Mouse (Mus musculus) heart, postnatal 36 days (tissue): ENCODE results near the gene Pkd1l3. TPM values are rescaled to one million over a fixed set of nuclear protein-coding genes. Genes with fewer than 3 reads are reported as not detected.

Experiments used
- DNase-seq, 2 experiments: peaks; one replicate each; pipeline ENCODE4 v3.0.0; 2021 to 2022
- intact Hi-C: fragments of 180-260 bp; cut with DNase I; formaldehyde crosslinking; loops from one replicate; pipeline ENCODE4 v1.15.1; 2025
- total RNA-seq, 2 experiments: library from RNA; stranded (reverse); gene quantifications; 2 replicates each; pipeline ENCODE4 v1.2.3; 2021

Gene Pkd1l3
- total RNA-seq, 2 experiments from 2014 or later, result not detected

DNA sequence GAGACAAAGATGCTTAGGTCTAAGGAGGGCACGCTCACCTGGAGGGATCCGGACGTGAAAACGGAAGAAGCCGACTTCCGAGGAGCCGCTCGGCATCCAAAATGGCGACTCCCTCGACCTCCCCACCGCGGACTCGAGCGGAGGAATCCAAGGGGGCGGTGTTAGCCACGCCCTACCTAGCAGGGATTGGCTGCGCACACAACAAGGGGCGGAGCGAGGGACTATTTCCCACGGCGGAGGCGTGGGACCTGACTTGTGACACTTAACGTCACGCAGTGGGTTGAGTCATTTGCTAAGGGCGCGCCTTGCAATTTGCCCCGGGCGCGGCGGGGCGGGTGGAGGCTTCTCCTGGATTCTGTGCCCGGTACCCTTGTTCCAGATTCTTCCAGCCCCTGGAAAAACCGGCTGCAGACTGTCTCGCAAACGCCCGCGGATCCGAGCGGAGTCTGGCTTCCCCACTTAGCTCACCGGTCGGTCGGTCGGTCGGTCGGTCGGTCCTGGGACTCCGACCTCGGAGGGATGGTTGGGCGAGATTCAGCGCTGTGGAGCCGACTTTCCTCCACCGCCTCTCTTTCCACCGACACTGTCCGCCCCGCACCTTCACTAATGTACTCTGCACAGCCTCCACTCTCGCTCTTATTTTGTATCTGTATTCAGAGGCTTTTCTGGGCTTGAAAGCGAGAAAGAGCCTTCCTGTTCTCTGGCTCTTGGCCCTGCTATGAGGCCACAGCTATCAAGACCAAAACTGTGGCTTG is 79.0 kb downstream of the Pkd1l3 start, which contains the start of gene Ist1:
TSS of gene Ist1 (minus strand) at position 115 of the 755 bp plus-strand sequence.
- peak; percentile 97 to 98 for DNase-seq

DNA sequence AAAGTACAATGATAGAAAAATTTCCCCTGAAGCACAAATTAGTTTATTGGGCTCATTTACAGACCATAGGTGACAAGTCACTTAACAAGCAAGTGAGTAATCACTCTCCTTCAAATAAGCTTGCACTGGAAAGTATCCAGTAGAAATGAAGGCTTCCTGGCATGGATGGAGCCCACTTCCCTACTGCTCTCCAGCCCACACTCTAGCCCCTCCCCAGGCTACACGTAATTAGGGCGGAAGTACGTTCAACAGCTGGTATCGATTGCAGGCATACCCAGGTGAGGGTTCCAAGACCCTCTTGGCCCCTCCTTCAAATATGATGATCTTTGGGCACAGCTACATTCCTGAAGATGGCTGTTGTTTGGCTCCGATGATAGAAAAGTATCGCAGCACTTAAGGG is 79.8 kb downstream of the Pkd1l3 start:
- intact Hi-C loops, result loop anchor here (5.0 to 10.0 kb wide), 3 partner anchors 87 to 521 kb away; partner anchors contain the start of genes Cmtr2 and Dhodh
- DNase-seq, result no peak

More for the DNA sequence above, 79.0 kb downstream of the Pkd1l3 start, which contains the start of gene Ist1:
- intact Hi-C loops, result loop anchor here (1.0 to 10.0 kb wide), 4 partner anchors 12 to 521 kb away; partner anchors contain the start of genes Cmtr2, Dhodh and Zfp821

- DNase-seq, result no peak
- intact Hi-C loops, result loop anchor here (10.0 kb wide), 1 partner anchor 517 kb away; the partner anchor contains the start of gene Cmtr2
Observed at GRCm38 (mm10) chr8:109697754-109698153, 83.4 kb downstream of the Pkd1l3 start.

DNA sequence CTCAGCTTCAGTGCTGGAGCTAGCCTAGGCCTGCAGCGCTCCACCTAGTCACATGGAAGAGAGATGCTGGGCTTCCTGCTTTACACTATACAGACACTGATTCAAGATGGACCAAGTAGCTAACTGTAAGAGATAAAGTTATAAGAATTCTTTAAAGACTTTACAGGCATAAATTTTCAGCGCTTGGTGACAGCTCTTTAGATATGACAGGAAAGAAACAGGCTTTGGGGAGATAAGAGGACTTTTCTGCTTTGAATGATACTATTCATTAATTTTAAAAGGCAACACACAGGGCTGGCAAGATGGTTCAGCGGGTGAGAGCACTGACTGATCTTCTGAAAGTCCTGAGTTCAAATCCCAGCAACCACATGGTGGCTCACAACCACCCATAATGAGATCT is 84.2 kb downstream of the Pkd1l3 start:
- DNase-seq, result no peak
- intact Hi-C loops, result loop anchor here (10.0 kb wide), 1 partner anchor 516 kb away; the partner anchor contains the start of gene Cmtr2

DNA sequence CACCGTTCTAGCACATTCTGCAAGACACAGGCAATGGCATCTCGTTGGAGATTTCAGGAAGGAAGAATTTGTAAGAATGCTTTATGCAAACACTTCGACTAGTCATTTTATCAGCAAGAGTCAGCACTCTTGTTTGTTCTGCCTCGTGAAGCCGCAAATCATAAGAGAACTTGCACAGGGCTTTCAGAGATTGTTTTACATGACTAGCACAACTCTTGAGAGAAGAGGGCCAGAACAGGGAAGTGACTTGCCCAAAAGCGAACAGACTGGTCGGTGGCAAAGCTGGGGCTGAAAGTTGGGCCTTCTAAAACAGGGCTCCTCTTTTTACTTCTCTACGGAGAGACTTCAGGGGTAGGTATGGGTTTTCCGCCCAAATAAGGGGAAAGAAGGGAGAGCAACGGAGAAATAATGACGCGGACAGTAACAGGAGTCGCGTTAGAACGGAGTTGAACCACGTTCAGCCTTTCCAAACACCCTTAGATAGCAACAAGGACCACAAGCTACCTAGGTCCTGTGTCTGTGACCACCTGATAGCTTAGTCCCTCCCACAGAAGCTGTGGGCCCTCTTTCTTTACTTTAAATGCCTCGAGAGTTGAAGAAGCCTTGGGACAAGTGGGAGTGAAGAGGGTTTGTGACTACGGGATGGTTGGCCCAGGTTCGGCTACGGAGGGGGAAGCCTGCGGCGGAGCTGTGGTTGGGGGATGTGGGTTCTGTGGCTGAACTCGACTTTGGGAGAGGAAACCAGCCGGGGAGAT is 90.4 kb downstream of the Pkd1l3 start:
- intact Hi-C loops, result loop anchor here (1.0 to 5.0 kb wide), 4 partner anchors 11 to 213 kb away; partner anchors contain the start of genes Dhodh, Ist1 and Phlpp2
- peak in 1 of 2 experiments; percentile 19 for DNase-seq

DNA sequence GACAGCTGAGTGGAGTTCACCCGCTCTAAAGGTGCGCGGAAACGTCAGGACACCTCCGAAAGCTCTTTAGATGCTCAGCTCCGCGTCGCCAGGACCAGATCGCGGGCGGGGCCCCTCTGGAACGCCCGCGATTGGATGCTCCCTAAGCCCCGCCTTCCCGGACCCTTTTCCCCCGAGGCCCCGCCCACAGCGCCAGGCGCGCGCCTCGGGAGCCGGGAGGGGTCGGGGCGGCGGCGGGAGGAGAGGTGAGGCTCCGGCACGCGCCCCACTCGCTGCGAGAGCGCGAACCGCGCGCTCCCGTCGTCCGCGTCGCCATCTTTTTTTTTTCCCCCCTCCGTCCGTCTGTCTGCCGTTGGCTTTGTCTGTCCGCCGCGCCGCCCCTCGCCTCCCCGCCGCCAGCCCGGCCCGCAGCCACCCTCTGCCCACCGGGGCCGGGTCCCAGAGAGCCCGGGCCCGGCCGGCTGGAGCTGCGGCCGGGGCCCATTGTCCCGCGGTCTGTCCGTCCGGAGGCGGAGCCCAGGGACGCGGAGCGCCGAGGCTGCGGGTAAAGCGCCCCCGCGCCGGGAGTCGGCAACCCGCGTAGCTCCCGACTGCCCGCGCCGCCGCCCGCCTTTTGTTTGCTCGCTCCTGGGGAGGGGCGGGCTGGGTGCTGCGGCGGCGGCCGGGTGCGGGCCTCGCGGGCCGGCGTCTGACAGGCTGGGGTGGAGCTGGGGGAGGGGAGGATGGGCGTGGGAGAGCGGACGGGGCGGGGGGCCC is 91.2 kb downstream of the Pkd1l3 start, which contains the start of gene Zfp821:
TSS of gene Zfp821 (plus strand) at position 227 of the 756 bp plus-strand sequence.
- intact Hi-C loops, result loop anchor here (1.0 to 5.0 kb wide), 4 partner anchors 12 to 212 kb away; partner anchors contain the start of genes Dhodh, Ist1 and Phlpp2
- peak; percentile 93 to 94 for DNase-seq

DNA sequence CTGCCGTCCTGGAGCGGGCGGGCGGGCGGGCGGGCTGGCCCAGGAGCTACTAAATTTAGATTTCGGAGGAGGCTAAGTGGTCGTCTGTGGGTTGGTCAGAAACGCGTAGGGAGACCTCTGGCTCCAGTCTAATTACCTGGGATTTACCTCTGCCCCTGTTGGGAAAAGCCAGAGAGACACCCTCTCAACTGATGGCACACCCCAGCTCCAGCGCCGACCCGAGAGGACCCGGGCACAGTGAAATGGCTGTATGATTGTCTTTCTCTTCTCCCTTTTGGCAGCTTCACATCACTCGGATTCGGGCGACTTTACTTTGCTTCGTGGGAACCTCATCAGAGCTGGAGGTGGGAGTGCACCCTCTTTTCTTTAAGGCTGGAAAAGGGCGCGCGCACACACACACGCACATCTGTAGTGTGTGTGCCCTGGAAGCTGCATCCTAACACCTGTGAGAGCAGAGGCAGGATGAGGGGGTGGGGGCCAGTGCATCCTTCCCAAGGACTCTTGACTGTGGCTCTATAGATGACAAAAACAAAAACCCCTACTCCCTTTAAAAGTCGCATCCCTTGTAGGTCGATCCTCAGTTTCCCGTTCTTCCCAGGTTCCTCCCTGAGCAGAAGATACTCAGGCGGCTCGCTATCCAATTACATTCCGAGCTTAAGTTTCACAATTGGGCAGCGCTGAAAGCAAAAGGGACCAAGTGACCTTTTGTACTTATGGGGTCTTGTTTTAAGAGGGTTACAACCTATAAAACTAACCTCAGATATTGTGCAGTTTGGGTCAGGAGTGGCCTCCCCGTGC is 92.0 kb downstream of the Pkd1l3 start:
- intact Hi-C loops, result loop anchor here (5.0 kb wide), 3 partner anchors 99 to 211 kb away; partner anchors contain the start of genes Dhodh and Phlpp2
- no peak for DNase-seq

GRCm38 (mm10) chr8:109706874-109707237 is 92.5 kb downstream of the Pkd1l3 start:
- DNase-seq, result peak; percentile 76 to 82
- intact Hi-C loops, result loop anchor here (5.0 kb wide), 3 partner anchors 100 to 210 kb away; partner anchors contain the start of genes Dhodh and Phlpp2

GRCm38 (mm10) chr8:109707921-109708320 is 93.6 kb downstream of the Pkd1l3 start:
- intact Hi-C loops, result loop anchor here (5.0 kb wide), 3 partner anchors 101 to 209 kb away; partner anchors contain the start of genes Dhodh and Phlpp2
- DNase-seq, result no peak

GRCm38 (mm10) chr8:109712521-109712920 is 98.2 kb downstream of the Pkd1l3 start:
- intact Hi-C loops, result no loop called here
- DNase-seq, result no peak

- intact Hi-C loops, result no loop called here
- DNase-seq, result no peak
Observed at GRCm38 (mm10) chr8:109714961-109715360, 100.6 kb downstream of the Pkd1l3 start.

Other genes starting within 250 kb of the Pkd1l3 start
- gene Pmfbp1, start 120.5 kb upstream of the Pkd1l3 start, total RNA-seq, result not detected
- 10 to 100 TPM; 12.3 to 12.6 TPM for gene Dhx38, start 48.7 kb upstream of the Pkd1l3 start, total RNA-seq
- gene Txnl4b, start 48.6 kb upstream of the Pkd1l3 start, total RNA-seq, result 1 to 10 TPM; 4.2 to 4.8 TPM
- gene Hp, start 35.3 kb upstream of the Pkd1l3 start, total RNA-seq, result 1 to 10 TPM; 4.2 to 6.4 TPM
- gene Dhodh, start 5.8 kb upstream of the Pkd1l3 start, total RNA-seq, result 10 to 100 TPM; 16.1 to 17.0 TPM
- gene Ist1, start 78.7 kb downstream of the Pkd1l3 start, total RNA-seq, result 10 to 100 TPM; 40.5 to 42.8 TPM
- 1 to 10 TPM; 6.9 TPM for gene Zfp821, start 91.0 kb downstream of the Pkd1l3 start, total RNA-seq
- 10 to 100 TPM; 21.0 to 24.2 TPM for gene Atxn1l, start 123.2 kb downstream of the Pkd1l3 start, total RNA-seq
- gene Ap1g1, start 164.0 kb downstream of the Pkd1l3 start, total RNA-seq, result 10 to 100 TPM; 37.7 to 38.9 TPM